Mouse (Mus musculus): ENCODE data around the gene Tmem175. TPM values are rescaled to one million over a fixed set of nuclear protein-coding genes. Genes with fewer than 3 reads are reported as not detected.

Gene Tmem175
- total and polyA plus RNA-seq, 3 experiments: 20.3 to 25.4 (median 21.4) TPM

- Histone ChIP-seq H3K4me1 (ENCODE audit: control insufficient read depth in 1 of 2, insufficient read depth in 2 of 2) (no peaks in the 10 kb centered on the region), H3K9ac (ENCODE audit: insufficient read depth, low read depth) (no peak overlapping the region), H3K9me3 (replicated peaks; ENCODE audit: low read length) (no peaks in the 10 kb centered on the region), H3K36me3 (replicated peaks in 1 of 2; ENCODE audit: control insufficient read depth in 1 of 2, insufficient read depth in 1 of 2, low read length in 1 of 2) (peaks cover 5 to 59% of the 10 kb centered on the region in 2 experiments), H3K4me3 (replicated peaks in 1 of 3; ENCODE audit: low read depth in 2 of 3, low read length in 2 of 3, poor library complexity in 1 of 3) (no peak overlapping the region), H3K79me2 (replicated peaks; ENCODE audit: control insufficient read depth, extremely low read depth, insufficient read depth, poor library complexity, severe bottlenecking) (no peaks in the 10 kb centered on the region), H3K4me2 (ENCODE audit: insufficient read depth, low read depth, poor library complexity, severe bottlenecking) (no peak overlapping the region), H3K27ac (ENCODE audit: insufficient read depth, low read depth) (no peak overlapping the region), H3K27me3 (replicated peaks) (no peaks in the 10 kb centered on the region)
- no peak for DNase-seq (ENCODE audit: extremely low read depth)
- dilution Hi-C loops (cut with MboI; ENCODE audit: extremely low pct_ligation_motif_present, extremely low pct_unique_long_range_greater_than_20kb, low sequenced_read_pairs): no loop called here
- TF ChIP-seq EP300 (IDR thresholded peaks at IDR 0.05; ENCODE audit: low read length): no peak
- TF ChIP-seq USF2 (conservative IDR thresholded peaks at IDR 0.05; ENCODE audit: low read depth, low read length): no peak
- TF ChIP-seq JUN (IDR thresholded peaks at IDR 0.05; ENCODE audit: insufficient read depth, low read depth, low read length): no peak
- no peak for TF ChIP-seq ZKSCAN1 (IDR thresholded peaks at IDR 0.05; ENCODE audit: borderline replicate concordance, low read depth, low read length)
- no peak for TF ChIP-seq NELFE (IDR thresholded peaks at IDR 0.05; ENCODE audit: low read depth, low read length)
- no peak for TF ChIP-seq GABPA (IDR thresholded peaks at IDR 0.05; ENCODE audit: insufficient replicate concordance, low read depth, low read length)
- TF ChIP-seq PAX5 (IDR thresholded peaks at IDR 0.05; ENCODE audit: low read length): no peak
- no peak for TF ChIP-seq CHD1 (IDR thresholded peaks at IDR 0.05; ENCODE audit: low read depth, low read length)
- no peak for TF ChIP-seq MAZ (IDR thresholded peaks at IDR 0.05; ENCODE audit: low read depth, low read length)
- TF ChIP-seq UBTF (IDR thresholded peaks at IDR 0.05; ENCODE audit: low read depth, low read length): no peak
- no peak for TF ChIP-seq USF1 (IDR thresholded peaks at IDR 0.05; ENCODE audit: low read depth, low read length)
- TF ChIP-seq SMC3 (IDR thresholded peaks at IDR 0.05; ENCODE audit: low read depth, low read length): no peak
- no peak for TF ChIP-seq CTCF (conservative IDR thresholded peaks at IDR 0.05 in 1 of 2, IDR thresholded peaks at IDR 0.05 in 1 of 2; ENCODE audit: low read depth in 2 of 2, low read length in 2 of 2)
- in situ Hi-C loops (cut with MboI; ENCODE audit: low pct_ligation_motif_present, low pct_unique_long_range_greater_than_20kb, low sequenced_read_pairs): no loop called here
These were observed 51.3 kb downstream of the Tmem175 start for GRCm38 (mm10) chr5:108680871-108681270.

DNA sequence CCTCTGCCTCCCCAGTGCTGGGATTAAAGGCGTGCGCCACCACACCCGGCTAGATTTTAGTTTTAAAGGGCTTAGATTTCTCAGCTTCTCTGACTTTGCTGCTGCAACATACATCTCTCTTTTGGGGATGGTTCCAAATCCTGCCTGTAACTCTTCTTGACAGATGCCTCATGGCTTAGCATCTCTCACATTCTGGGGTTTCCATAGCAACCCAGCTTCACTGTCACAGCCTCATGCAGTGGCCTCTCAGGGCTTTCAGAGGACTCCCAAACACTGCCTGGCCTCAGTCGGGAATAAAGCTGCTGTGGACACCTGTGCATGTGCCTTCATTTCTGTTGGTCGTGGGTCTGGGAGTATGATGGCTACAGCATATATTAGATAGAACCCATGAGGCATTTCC is 59.5 kb downstream of the Tmem175 start:
- dilution Hi-C loops (cut with MboI; ENCODE audit: extremely low pct_ligation_motif_present, extremely low pct_unique_long_range_greater_than_20kb, low sequenced_read_pairs) (no loop called here), in situ Hi-C loops (cut with MboI; ENCODE audit: low pct_ligation_motif_present, low pct_unique_long_range_greater_than_20kb, low sequenced_read_pairs) (no loop called here)

More for the DNA sequence above, 59.5 kb downstream of the Tmem175 start:
- H3K4me3 ChIP-seq (replicated peaks in 1 of 3; ENCODE audit: low read depth in 2 of 3, low read length in 2 of 3, poor library complexity in 1 of 3): no peak overlapping the region
- no peak overlapping the region for H3K9ac ChIP-seq (ENCODE audit: insufficient read depth, low read depth)
- no peaks in the 10 kb centered on the region for H3K9me3 ChIP-seq (replicated peaks; ENCODE audit: low read length)
- peaks cover 3 to 5% of the 10 kb centered on the region in 2 experiments; a peak in 2 of 4 replicates for H3K4me1 ChIP-seq (ENCODE audit: control insufficient read depth in 1 of 2, insufficient read depth in 2 of 2)
- no peak overlapping the region for H3K4me2 ChIP-seq (ENCODE audit: insufficient read depth, low read depth, poor library complexity, severe bottlenecking)
- peaks cover 9% of the 10 kb centered on the region for H3K27me3 ChIP-seq (replicated peaks)
- DNase-seq (ENCODE audit: extremely low read depth): no peak
- TF ChIP-seq MXI1 (IDR thresholded peaks at IDR 0.05; ENCODE audit: low read depth, low read length): no peak
- TF ChIP-seq MAZ (IDR thresholded peaks at IDR 0.05; ENCODE audit: low read depth, low read length): no peak
- TF ChIP-seq EP300 (IDR thresholded peaks at IDR 0.05; ENCODE audit: low read length): no peak
- no peak for TF ChIP-seq USF1 (IDR thresholded peaks at IDR 0.05; ENCODE audit: low read depth, low read length)
- TF ChIP-seq ZKSCAN1 (IDR thresholded peaks at IDR 0.05; ENCODE audit: borderline replicate concordance, low read depth, low read length): no peak
- no peak for TF ChIP-seq TCF12 (IDR thresholded peaks at IDR 0.05; ENCODE audit: low read depth, low read length)
- TF ChIP-seq POLR2A (IDR thresholded peaks at IDR 0.05; ENCODE audit: low read depth, low read length): no peak
- TF ChIP-seq E2F4 (IDR thresholded peaks at IDR 0.05; ENCODE audit: insufficient replicate concordance, low read depth, low read length): no peak
- TF ChIP-seq UBTF (IDR thresholded peaks at IDR 0.05; ENCODE audit: low read depth, low read length): no peak
- TF ChIP-seq JUN (IDR thresholded peaks at IDR 0.05; ENCODE audit: insufficient read depth, low read depth, low read length): no peak
- TF ChIP-seq PAX5 (IDR thresholded peaks at IDR 0.05; ENCODE audit: low read length): no peak
- TF ChIP-seq ZMIZ1 (IDR thresholded peaks at IDR 0.05; ENCODE audit: low read depth, low read length): no peak
- no peak for TF ChIP-seq HCFC1 (IDR thresholded peaks at IDR 0.05; ENCODE audit: low read depth, low read length)
- TF ChIP-seq RCOR1 (conservative IDR thresholded peaks at IDR 0.05; ENCODE audit: low read depth, low read length): no peak
- no peak overlapping the region for H3K27ac ChIP-seq (ENCODE audit: insufficient read depth, low read depth)
- peaks cover 0 to 7% of the 10 kb centered on the region in 2 experiments for H3K36me3 ChIP-seq (replicated peaks in 1 of 2; ENCODE audit: control insufficient read depth in 1 of 2, insufficient read depth in 1 of 2, low read length in 1 of 2)
- H3K79me2 ChIP-seq (replicated peaks; ENCODE audit: control insufficient read depth, extremely low read depth, insufficient read depth, poor library complexity, severe bottlenecking): no peaks in the 10 kb centered on the region

All from CH12.LX (cell line).